Mouse (Mus musculus) myocyte (in vitro differentiated cells): ENCODE data around the gene Macrod1. TPM values are rescaled to one million over a fixed set of nuclear protein-coding genes. Genes with fewer than 3 reads are reported as not detected.

ENCODE experiments used
- H3K27me3 ChIP-seq: one replicate; pipeline ENCODE4 v1.6.1; 2011; ENCODE audit not compliant: control insufficient read depth, insufficient read depth, insufficient read length
- H3K36me3 ChIP-seq: one replicate; pipeline ENCODE4 v1.6.1; 2011; ENCODE audit not compliant: control insufficient read depth, insufficient read depth
- H3K4me2 ChIP-seq: one replicate; pipeline ENCODE4 v1.6.1; 2011; ENCODE audit warnings: low read depth, control low read depth
- H3K4me3 ChIP-seq: one replicate; pipeline ENCODE4 v1.5.1; 2011; ENCODE audit warnings: mild to moderate bottlenecking, control low read depth, moderate library complexity
- H3K79me2 ChIP-seq: one replicate; pipeline ENCODE4 v1.6.1; 2011; ENCODE audit not compliant: control insufficient read depth, insufficient read depth
- H3ac ChIP-seq: one replicate; pipeline ENCODE4 v1.6.1; 2011; ENCODE audit not compliant: control insufficient read depth, insufficient read length
- CEBPB ChIP-seq: IDR thresholded peaks from 2 replicates; pipeline ENCODE4 v1.6.1; 2011; ENCODE audit warnings: mild to moderate bottlenecking, moderate library complexity; ENCODE audit not compliant: poor library complexity, insufficient read depth, severe bottlenecking
- E2F4 ChIP-seq: IDR thresholded peaks from one replicate; pipeline ENCODE4 v1.6.1; 2011; ENCODE audit warnings: mild to moderate bottlenecking, control low read depth, moderate library complexity; ENCODE audit not compliant: insufficient read depth
- MAX ChIP-seq: IDR thresholded peaks from one replicate; pipeline ENCODE4 v1.6.1; 2011; ENCODE audit warnings: low read depth, mild to moderate bottlenecking, control low read depth
- MYOD1 ChIP-seq, 3 experiments: IDR thresholded peaks; one replicate each; pipeline ENCODE4 v1.6.1; 2011; ENCODE audit warnings: control low read depth in 2 of 3, low read depth in 2 of 3, mild to moderate bottlenecking in 2 of 3, moderate library complexity in 1 of 3; ENCODE audit not compliant: insufficient read length in 2 of 3, control insufficient read depth in 1 of 3
- MYOG ChIP-seq, 3 experiments: IDR thresholded peaks; one replicate each; pipeline ENCODE4 v1.6.1; 2011; ENCODE audit warnings: control low read depth in 2 of 3, low read depth in 2 of 3, mild to moderate bottlenecking in 2 of 3; ENCODE audit not compliant: insufficient read length in 2 of 3, control insufficient read depth in 1 of 3, insufficient read depth in 1 of 3
- POLR2A ChIP-seq: IDR thresholded peaks from one replicate; pipeline ENCODE4 v1.6.1; 2011; ENCODE audit warnings: low read depth, mild to moderate bottlenecking, control low read depth, moderate library complexity; ENCODE audit not compliant: insufficient read length
- POLR2AphosphoS2 ChIP-seq: IDR thresholded peaks from one replicate; pipeline ENCODE4 v1.6.1; 2011; ENCODE audit warnings: low read depth, control low read depth; ENCODE audit not compliant: insufficient read length
- REST ChIP-seq: IDR thresholded peaks from one replicate; pipeline ENCODE4 v1.6.1; 2011; ENCODE audit warnings: mild to moderate bottlenecking, control low read depth, moderate library complexity; ENCODE audit not compliant: insufficient read depth, insufficient read length
- SRF ChIP-seq: IDR thresholded peaks from one replicate; pipeline ENCODE4 v1.6.1; 2011; ENCODE audit warnings: low read depth; ENCODE audit not compliant: control insufficient read depth, insufficient read length
- TCF12 ChIP-seq: IDR thresholded peaks from one replicate; pipeline ENCODE4 v1.6.1; 2011; ENCODE audit warnings: mild to moderate bottlenecking, control low read depth; ENCODE audit not compliant: poor library complexity, insufficient read depth, severe bottlenecking
- TCF3 ChIP-seq: IDR thresholded peaks from one replicate; pipeline ENCODE4 v1.6.1; 2011; ENCODE audit warnings: low read depth, control low read depth; ENCODE audit not compliant: insufficient read length
- USF1 ChIP-seq: IDR thresholded peaks from one replicate; pipeline ENCODE4 v1.6.1; 2011; ENCODE audit warnings: low read depth, mild to moderate bottlenecking, control low read depth, moderate library complexity
- polyA plus RNA-seq: library from polyadenylated mRNA; unstranded; fragments of >200 nt; fragmentation: generic; extraction: Trizol; gene quantifications from one replicate; pipeline ENCODE4 v1.2.1, GENCODE M21; 2012; ENCODE audit warnings: missing spikeins

Gene Macrod1
- polyA plus RNA-seq, 1 experiment: 82.4 TPM

DNA sequence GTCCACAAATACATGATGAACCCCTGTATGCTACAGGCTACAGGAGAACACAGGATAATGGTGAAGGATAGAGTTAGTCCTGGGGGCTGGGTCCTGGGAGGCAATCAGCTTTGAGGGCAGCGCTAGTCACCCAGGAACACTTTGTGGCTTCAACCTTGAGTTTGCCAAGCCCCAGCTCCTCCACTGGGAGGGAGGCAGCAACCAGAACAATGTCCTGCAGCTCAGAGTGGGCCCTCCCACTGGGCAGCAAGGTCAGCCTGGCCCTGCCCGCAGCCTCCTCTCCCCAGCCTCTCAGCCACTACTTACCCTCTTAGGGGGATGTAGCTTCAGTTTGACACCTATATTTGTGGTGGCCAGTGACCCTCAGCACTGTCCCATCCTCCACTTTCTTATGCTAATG, 111.8 kb downstream of the Macrod1 start:
- Histone ChIP-seq H3K36me3 (no peaks in the 10 kb centered on the region), H3K27me3 (peaks cover 27% of the 10 kb centered on the region), H3K79me2 (no peaks in the 10 kb centered on the region), H3K4me3 (no peak overlapping the region), H3ac (no peak overlapping the region), H3K4me2 (no peak overlapping the region)
- TF ChIP-seq MAX (no peak), USF1 (no peak), SRF (no peak), TCF12 (no peak), TCF3 (no peak), POLR2A (no peak), REST (no peak), MYOG (IDR thresholded peaks at IDR 0.05; ENCODE audit: control insufficient read depth in 1 of 3, insufficient read depth in 1 of 3, insufficient read length in 2 of 3, low read depth in 2 of 3) (no peak), MYOD1 (IDR thresholded peaks at IDR 0.05; ENCODE audit: control insufficient read depth in 1 of 3, insufficient read length in 2 of 3, low read depth in 2 of 3) (no peak), E2F4 (no peak), POLR2AphosphoS2 (no peak), CEBPB (no peak)

DNA sequence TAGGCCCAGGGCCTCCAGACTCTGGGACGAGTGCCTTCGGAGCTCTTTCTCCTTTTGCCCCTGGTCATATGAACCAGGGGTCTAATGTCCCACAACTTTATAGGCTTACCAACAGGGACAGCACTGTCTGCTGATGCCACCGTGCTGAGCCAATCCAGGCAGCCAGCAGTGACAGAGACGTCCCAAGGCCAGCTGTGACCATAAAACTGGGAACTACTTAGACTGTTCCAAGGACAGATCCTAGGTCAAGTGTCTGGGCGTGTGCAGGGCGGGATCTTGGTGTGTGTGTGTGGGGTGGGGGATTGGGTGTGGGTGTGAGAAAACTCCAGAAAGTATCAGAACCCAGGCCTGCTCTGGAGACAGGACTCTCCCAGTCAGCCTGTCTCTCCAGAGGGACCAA, 114.3 kb downstream of the Macrod1 start:
- no peaks in the 10 kb centered on the region for H3K79me2 ChIP-seq
- no peak overlapping the region for H3ac ChIP-seq
- no peak overlapping the region for H3K4me2 ChIP-seq

DNA sequence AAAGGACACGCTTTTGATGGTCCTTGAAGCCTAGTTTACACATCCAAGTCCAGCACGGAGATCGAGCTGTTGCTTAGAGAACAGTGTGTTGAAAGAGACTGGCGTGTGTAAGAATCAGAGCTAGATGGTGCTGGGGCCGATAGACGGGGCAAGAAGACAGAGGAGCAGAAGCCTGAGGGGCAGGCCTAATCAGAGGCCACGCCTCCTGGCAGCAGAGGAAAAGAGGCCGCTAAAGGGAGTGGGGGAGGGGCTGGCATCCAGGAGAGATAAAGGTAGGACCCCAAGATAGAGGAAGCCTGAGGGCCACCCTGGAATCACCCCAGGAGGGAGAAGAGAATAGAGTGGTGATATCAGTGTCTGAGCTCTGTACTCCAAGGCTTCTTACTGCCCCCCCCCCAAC, 114.8 kb downstream of the Macrod1 start:
- TF ChIP-seq TCF12: no peak
- no peak for TF ChIP-seq TCF3
- TF ChIP-seq USF1: no peak
- TF ChIP-seq CEBPB: no peak
- TF ChIP-seq POLR2AphosphoS2: no peak
- TF ChIP-seq SRF: no peak
- TF ChIP-seq POLR2A: no peak
- TF ChIP-seq REST: no peak
- no peak for TF ChIP-seq MAX
- TF ChIP-seq E2F4: no peak
- no peaks in the 10 kb centered on the region for H3K79me2 ChIP-seq
- H3ac ChIP-seq: no peak overlapping the region
- H3K36me3 ChIP-seq: no peaks in the 10 kb centered on the region
- H3K4me2 ChIP-seq: no peak overlapping the region
- H3K4me3 ChIP-seq: no peak overlapping the region
- peaks cover 8% of the 10 kb centered on the region for H3K27me3 ChIP-seq

More for the DNA sequence above, 114.3 kb downstream of the Macrod1 start:
- Histone ChIP-seq H3K4me3 (no peak overlapping the region), H3K36me3 (no peaks in the 10 kb centered on the region), H3K27me3 (peaks cover 14% of the 10 kb centered on the region)
- no peak for TF ChIP-seq SRF
- TF ChIP-seq MYOG (IDR thresholded peaks at IDR 0.05; ENCODE audit: control insufficient read depth in 1 of 3, insufficient read depth in 1 of 3, insufficient read length in 2 of 3, low read depth in 2 of 3): peak in 1 of 3 experiments; percentile 57
- TF ChIP-seq CEBPB: no peak
- TF ChIP-seq MYOD1 (IDR thresholded peaks at IDR 0.05; ENCODE audit: control insufficient read depth in 1 of 3, insufficient read length in 2 of 3, low read depth in 2 of 3): peak in 2 of 3 experiments; percentile 85 to 90

DNA sequence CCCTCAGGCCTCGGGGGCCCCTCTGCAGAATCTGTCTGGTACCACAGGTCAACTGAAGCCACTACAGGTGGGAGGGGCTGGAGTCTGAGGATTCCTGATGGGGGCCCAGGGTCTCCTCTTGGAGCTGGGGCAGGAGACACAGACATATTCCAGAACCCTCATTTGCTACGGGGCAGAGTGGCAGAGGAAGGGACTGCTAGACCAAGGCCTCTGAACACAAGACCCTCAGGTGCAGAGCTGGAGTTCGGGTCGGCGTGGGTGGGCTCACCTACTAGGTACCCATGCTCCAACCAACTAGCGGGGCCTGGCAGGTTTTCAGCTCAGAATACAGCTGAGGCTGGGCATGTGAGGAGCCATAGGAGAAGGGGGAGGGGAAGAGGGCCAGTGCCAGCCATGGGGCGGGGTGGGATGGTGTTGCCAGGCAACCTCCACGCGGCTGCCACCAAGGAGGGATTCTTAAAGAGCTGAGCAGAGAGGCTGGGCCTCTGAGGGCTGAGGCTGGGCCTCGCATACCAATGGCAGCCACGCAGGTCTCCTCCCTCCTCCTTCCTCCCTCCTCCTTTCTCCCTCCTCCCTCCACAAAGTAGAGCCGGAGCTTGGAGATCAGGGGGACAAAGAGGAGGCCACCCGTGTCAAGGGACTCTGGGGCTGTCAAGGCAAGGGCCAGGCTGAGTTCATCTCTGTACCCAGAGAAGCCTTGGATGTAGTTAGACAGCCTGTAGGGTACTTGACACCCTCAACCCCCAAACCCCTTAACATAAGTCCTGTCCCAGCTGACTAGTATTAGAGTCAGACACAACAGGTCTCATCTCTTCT, 115.6 kb downstream of the Macrod1 start:
- H3K4me2 ChIP-seq: no peak overlapping the region
- H3K4me3 ChIP-seq: no peak overlapping the region
- TF ChIP-seq SRF (no peak), TCF12 (no peak), REST (no peak), CEBPB (no peak), POLR2A (no peak), USF1 (no peak), POLR2AphosphoS2 (no peak), MAX (no peak), MYOG (IDR thresholded peaks at IDR 0.05; ENCODE audit: control insufficient read depth in 1 of 3, insufficient read depth in 1 of 3, insufficient read length in 2 of 3, low read depth in 2 of 3) (no peak)

DNA sequence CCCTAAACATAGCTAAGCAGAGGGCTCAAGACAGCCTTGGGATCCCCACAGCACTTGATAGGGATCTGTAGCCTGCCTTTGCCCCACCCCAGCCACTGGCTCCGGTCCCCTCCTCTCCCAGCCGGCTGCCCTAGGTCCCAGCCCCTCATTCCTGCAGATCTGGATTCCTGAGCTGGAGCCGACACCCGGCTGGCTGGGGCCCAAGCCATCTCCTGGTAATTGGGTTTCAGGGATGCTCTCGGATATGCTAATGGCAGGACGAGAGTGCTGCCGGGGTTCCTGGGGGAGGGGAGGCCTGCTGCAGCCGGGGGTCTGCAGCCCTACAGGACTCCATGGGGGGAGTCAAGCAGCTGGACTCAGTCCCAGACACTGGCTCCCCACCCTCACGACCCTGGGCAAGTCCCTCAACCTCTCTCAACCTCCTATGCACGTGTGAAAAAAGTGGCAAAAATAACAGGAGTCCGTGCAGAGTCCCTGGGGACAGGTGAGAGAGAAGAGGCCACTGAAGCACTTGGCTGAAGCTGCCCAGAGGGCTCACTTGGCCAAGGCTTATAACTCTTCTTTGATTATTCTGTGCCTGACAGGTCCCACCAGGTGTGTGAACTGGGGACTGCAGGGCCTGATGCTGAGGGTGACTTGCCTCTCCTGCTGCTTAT, 119.6 kb downstream of the Macrod1 start:
- TF ChIP-seq SRF: no peak
- no peak for TF ChIP-seq MAX
- no peak for TF ChIP-seq POLR2AphosphoS2
- TF ChIP-seq CEBPB: no peak
- TF ChIP-seq TCF12: no peak
- no peak for TF ChIP-seq MYOG (IDR thresholded peaks at IDR 0.05; ENCODE audit: control insufficient read depth in 1 of 3, insufficient read depth in 1 of 3, insufficient read length in 2 of 3, low read depth in 2 of 3)
- no peak for TF ChIP-seq E2F4
- no peaks in the 10 kb centered on the region for H3K27me3 ChIP-seq
- no peak overlapping the region for H3ac ChIP-seq
- no peak overlapping the region for H3K4me2 ChIP-seq
- no peak overlapping the region for H3K4me3 ChIP-seq
- no peaks in the 10 kb centered on the region for H3K36me3 ChIP-seq
- H3K79me2 ChIP-seq: no peaks in the 10 kb centered on the region

More for the DNA sequence above, 115.6 kb downstream of the Macrod1 start:
- Histone ChIP-seq H3K27me3 (peaks cover 5% of the 10 kb centered on the region), H3K79me2 (no peaks in the 10 kb centered on the region), H3ac (no peak overlapping the region), H3K36me3 (no peaks in the 10 kb centered on the region)
